Mouse (Mus musculus): ENCODE measurements at regions not wholly inside any gene's neighbourhood (a gene's known extent, or its start where the extent isn't known, plus 50 kb on each side); places are given as distances from the start of the nearest gene placed in this dataset.
A peak's percentile ranks its signal among the peaks of the same experiment; 100 is the strongest.

- DNase-seq (ENCODE audit: extremely low spot score in 1 of 2, low spot score in 1 of 2): peak in 1 of 2 experiments; percentile 4
Observed at GRCm38 (mm10) chr15:18608533-18608932, 210.2 kb upstream of the Cdh10 start.

GRCm38 (mm10) chr15:18623692-18624281 is 195.0 kb upstream of the Cdh10 start:
- DNase-seq (ENCODE audit: extremely low spot score in 1 of 2, low spot score in 1 of 2): no peak

- DNase-seq (ENCODE audit: extremely low spot score in 1 of 2, low spot score in 1 of 2): no peak
Observed at GRCm38 (mm10) chr15:18624956-18625355, 193.8 kb upstream of the Cdh10 start.

GRCm38 (mm10) chr15:18626961-18627360 is 191.8 kb upstream of the Cdh10 start:
- DNase-seq (ENCODE audit: extremely low spot score in 1 of 2, low spot score in 1 of 2): no peak
